Mouse (Mus musculus) spleen, adult 2 months (tissue): ENCODE results near the gene Vps35l. TPM values are rescaled to one million over a fixed set of nuclear protein-coding genes. Genes with fewer than 3 reads are reported as not detected.

ENCODE experiments used
- DNase-seq, 2 experiments: peaks; one replicate each; pipeline versions ENCODE4 v3.0.0 to v3.0.0-alpha.2; 2012 to 2021; ENCODE audit warnings: low spot score in 2 of 2, low read depth in 1 of 2
- H3K27ac ChIP-seq: fragments of 200-500 bp; 2 replicates; pipeline ENCODE4 v1.5.1; 2012; ENCODE audit warnings: low read length, inconsistent platforms; ENCODE audit not compliant: insufficient read depth
- H3K27me3 ChIP-seq: fragments of 200-500 bp; 2 replicates; pipeline ENCODE4 v1.6.1; 2012; ENCODE audit warnings: mild to moderate bottlenecking, moderate library complexity, low read length, inconsistent platforms; ENCODE audit not compliant: control insufficient read depth, insufficient read depth
- H3K36me3 ChIP-seq: fragments of 200-500 bp; 2 replicates; pipeline ENCODE4 v1.6.1; 2012; ENCODE audit warnings: mild to moderate bottlenecking, low read length, inconsistent platforms; ENCODE audit not compliant: control insufficient read depth, insufficient read depth
- H3K4me1 ChIP-seq: fragments of 200-500 bp; 2 replicates; pipeline ENCODE4 v1.6.1; 2011; ENCODE audit warnings: inconsistent platforms; ENCODE audit not compliant: control insufficient read depth, insufficient read depth, insufficient read length
- H3K4me3 ChIP-seq: fragments of 200-500 bp; 2 replicates; pipeline ENCODE4 v1.5.1; 2011; ENCODE audit warnings: mild to moderate bottlenecking, inconsistent platforms; ENCODE audit not compliant: insufficient read depth, insufficient read length; ENCODE audit errors: extremely low read depth
- CTCF ChIP-seq: fragments of 200-500 bp; IDR thresholded peaks from 2 replicates; pipeline ENCODE4 v1.5.1; 2011; ENCODE audit warnings: mild to moderate bottlenecking, inconsistent platforms; ENCODE audit not compliant: insufficient read depth, insufficient read length, insufficient replicate concordance; ENCODE audit errors: extremely low read depth
- POLR2A ChIP-seq: fragments of 200-500 bp; IDR thresholded peaks from 2 replicates; pipeline ENCODE4 v1.6.1; 2011; ENCODE audit warnings: low read depth, low read length, inconsistent platforms
- WGBS: fragments of 180-500 bp; shearing (Covaris S2); methylation state at CpG from one replicate; pipeline ENCODE4 v1.1.7; 2018; 5-methylcytosine and 5-hydroxymethylcytosine counted together
- polyA plus RNA-seq: library from polyadenylated mRNA; depleted of rRNA; stranded (reverse); fragments of >200 nt; gene quantifications from 2 replicates; pipeline ENCODE4 v1.2.3, GENCODE M21; 2012

Vps35l gene
- polyA plus RNA-seq, 1 experiment = 27.6 TPM

- no peaks in the 10 kb centered on the region for H3K27me3 ChIP-seq
- no peak for DNase-seq
- no peak overlapping the region for H3K4me3 ChIP-seq
- no peak overlapping the region for H3K27ac ChIP-seq
- WGBS = 95% methylated on average over 12 of the region's 12 CpGs
- peaks cover 7% of the 10 kb centered on the region; the same call in 1 of the 2 replicates for H3K36me3 ChIP-seq
- 0 out of 2 replicates have a peak, but pooled peaks cover 2% of the 10 kb centered on the region for H3K4me1 ChIP-seq
- TF ChIP-seq POLR2A = no peak
- no peak for TF ChIP-seq CTCF
Observed at GRCm38 (mm10) chr7:118773027-118773426, 33.0 kb downstream of the Vps35l start.

GRCm38 (mm10) chr7:118775991-118776390 lies 36.0 kb downstream of the Vps35l start:
- Histone ChIP-seq H3K4me3 (no peak overlapping the region), H3K36me3 (peaks cover 12% of the 10 kb centered on the region; the same call in 1 of the 2 replicates), H3K27ac (no peak overlapping the region), H3K27me3 (no peaks in the 10 kb centered on the region), H3K4me1 (0 out of 2 replicates have a peak, but pooled peaks cover 2% of the 10 kb centered on the region)
- no peak for DNase-seq
- no peak for TF ChIP-seq CTCF
- TF ChIP-seq POLR2A = no peak
- 73% methylated on average over 7 of the region's 7 CpGs for WGBS

- 0 out of 2 replicates have a peak, but pooled peaks cover 2% of the 10 kb centered on the region for H3K4me1 ChIP-seq
- TF ChIP-seq POLR2A = no peak
- no peak for TF ChIP-seq CTCF
- no peaks in the 10 kb centered on the region for H3K27me3 ChIP-seq
- H3K4me3 ChIP-seq = no peak overlapping the region
- DNase-seq = no peak
- H3K36me3 ChIP-seq = peaks cover 12% of the 10 kb centered on the region; the same call in 1 of the 2 replicates
- no peak overlapping the region for H3K27ac ChIP-seq
- WGBS = 62% methylated on average over 9 of the region's 9 CpGs
Observed at GRCm38 (mm10) chr7:118776491-118776890, 36.5 kb downstream of the Vps35l start.

DNA sequence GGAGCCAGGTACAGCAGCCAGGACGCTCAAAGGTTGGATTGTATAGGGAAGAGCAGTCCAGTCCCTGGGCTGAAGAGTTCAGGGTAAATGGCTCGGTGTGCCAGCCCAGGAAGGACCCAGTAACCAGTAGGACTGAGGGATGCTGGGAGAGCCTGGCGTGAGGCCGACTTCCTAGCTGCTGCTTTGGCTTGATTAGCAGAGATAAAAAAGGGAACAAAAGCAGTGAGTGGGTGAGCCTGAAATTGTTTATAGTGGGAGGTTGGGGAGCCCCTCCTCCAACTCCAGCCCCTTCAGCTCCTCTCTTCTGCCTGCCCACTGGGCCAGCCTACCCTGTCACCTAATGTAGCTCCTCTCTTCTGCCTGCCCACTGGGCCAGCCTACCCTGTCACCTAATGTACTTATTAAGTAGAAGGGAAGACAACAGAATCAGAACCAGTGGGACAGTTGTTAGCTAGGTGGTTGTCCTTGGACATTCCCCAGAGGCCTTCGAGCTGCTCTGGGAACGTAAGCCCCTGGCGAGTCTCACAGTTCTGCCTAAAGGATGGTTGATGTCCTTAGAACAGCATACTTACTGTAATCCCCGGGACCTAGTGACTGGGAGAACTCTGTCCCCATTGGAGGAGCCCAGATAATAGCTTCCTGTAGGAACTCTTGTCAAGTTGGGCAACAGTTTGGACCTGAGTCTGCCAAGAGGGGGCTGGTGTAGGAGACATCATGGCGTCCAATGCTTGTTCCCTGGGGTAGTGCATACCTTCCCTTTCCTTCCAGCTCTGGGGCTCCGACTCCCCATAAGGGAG lies 37.8 kb downstream of the Vps35l start:
- no peak overlapping the region for H3K4me3 ChIP-seq
- H3K36me3 ChIP-seq = peaks cover 12% of the 10 kb centered on the region; the same call in 1 of the 2 replicates
- no peaks in the 10 kb centered on the region for H3K27me3 ChIP-seq
- H3K4me1 ChIP-seq = 0 out of 2 replicates have a peak, but pooled peaks cover 2% of the 10 kb centered on the region
- 73% methylated on average over 10 of the region's 10 CpGs for WGBS
- DNase-seq = no peak
- H3K27ac ChIP-seq = no peak overlapping the region
- TF ChIP-seq CTCF (no peak), POLR2A (no peak)

GRCm38 (mm10) chr7:118778561-118778960 lies 38.5 kb downstream of the Vps35l start:
- H3K4me1 ChIP-seq = 0 out of 2 replicates have a peak, but pooled peaks cover 2% of the 10 kb centered on the region
- 92% methylated on average over 6 of the region's 6 CpGs for WGBS
- H3K27me3 ChIP-seq = no peaks in the 10 kb centered on the region
- peaks cover 16% of the 10 kb centered on the region for H3K36me3 ChIP-seq
- no peak for DNase-seq
- TF ChIP-seq CTCF = no peak
- TF ChIP-seq POLR2A = no peak
- no peak overlapping the region for H3K4me3 ChIP-seq
- H3K27ac ChIP-seq = no peak overlapping the region

DNA sequence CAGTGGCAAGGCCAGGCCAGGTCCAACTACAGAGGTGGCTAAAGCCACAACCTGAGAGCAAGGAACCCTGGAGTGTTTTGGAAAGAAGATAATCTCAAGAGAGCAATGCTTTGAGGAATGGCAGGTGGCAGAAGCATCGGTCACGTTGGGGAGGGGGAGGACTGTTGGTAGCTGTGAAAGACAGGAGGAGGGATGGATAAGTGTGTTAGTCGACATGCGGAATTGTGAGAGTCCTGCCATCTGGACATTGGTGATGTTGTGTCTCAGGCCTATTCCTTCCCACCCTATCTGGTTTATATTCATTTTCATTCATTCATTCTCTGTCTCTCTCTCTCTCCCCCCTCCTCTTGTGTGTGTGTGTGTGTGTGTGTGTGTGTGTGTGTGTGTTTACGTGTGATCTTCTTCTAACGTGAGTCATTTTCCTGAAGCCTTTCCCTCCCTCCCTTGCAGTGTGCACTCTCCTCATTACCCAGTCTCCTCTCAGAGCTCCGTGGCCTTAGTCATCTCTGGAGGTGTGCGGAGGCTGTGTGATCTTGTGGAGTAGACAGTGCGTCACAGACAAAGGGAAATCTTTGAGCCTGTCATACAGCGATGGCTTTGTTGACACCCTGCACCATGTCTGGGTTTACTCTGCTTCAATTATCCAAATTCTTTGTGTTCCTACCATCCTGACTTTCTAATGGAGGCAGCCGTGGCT lies 43.4 kb downstream of the Vps35l start:
- no peak for DNase-seq
- TF ChIP-seq CTCF = no peak
- TF ChIP-seq POLR2A = no peak
- no peaks in the 10 kb centered on the region for H3K27me3 ChIP-seq
- 90% methylated on average over 11 of the region's 11 CpGs for WGBS
- H3K4me3 ChIP-seq = no peak overlapping the region
- no peaks in the 10 kb centered on the region for H3K4me1 ChIP-seq
- no peak overlapping the region for H3K27ac ChIP-seq
- H3K36me3 ChIP-seq = peaks cover 11% of the 10 kb centered on the region
